Mouse (Mus musculus): Measurements from ENCODE around the gene Cfap100. TPM values are rescaled to one million over a fixed set of nuclear protein-coding genes. Genes with fewer than 3 reads are reported as not detected.

The Cfap100 gene
- polyA plus RNA-seq, 1 experiment from 2014 or later = 1.2 TPM

DNA sequence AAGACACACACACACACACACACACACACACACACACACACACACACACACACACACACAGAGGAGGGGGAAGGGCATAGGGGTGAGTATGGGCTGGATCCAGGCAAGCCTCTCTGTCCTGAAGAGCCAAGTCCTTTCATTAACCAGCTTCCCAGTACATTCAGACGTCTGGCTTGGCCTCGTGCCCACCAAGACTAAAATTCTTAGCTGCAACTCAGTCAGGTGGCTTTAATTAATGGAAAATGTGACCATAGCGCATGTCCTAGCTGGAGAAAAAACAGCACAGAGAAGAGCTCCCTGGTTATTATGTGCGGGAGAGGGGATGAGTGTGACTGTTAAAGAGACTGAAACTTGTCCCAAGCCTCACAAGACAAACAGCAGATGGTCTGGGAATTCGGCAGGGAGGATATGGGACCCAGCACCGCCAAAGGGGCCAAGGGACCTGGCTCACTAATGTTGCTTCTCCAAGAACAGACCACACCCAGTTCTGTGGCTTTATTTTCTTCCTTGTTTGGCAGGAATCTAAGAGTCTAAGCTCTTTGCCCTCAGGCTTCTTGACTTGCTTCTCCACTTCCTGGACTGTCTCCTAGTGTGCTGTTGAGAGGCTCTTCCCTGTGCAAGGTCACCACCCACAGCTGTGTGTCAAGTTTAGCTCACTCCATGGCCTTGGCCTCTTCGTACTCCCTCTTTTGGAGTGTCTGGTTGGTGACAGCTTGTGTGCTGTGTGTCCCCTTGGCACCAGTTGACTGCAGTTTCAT is 68.4 kb downstream of the Cfap100 start:
- 60% methylated on average over 7 of the region's 7 CpGs for WGBS
- DNase-seq (ENCODE audit: low spot score) (peak; percentile 25), ATAC-seq (ENCODE audit: low FRiP score) (no peak)
- Histone ChIP-seq H3K9ac (ENCODE audit: low read depth, low read length) (no peak overlapping the region), H3K4me3 (ENCODE audit: low read depth, low read length) (no peak overlapping the region), H3K27ac (ENCODE audit: low read depth, low read length) (no peak overlapping the region), H3K9me3 (ENCODE audit: control insufficient read depth, low read length) (no peaks in the 10 kb centered on the region), H3K4me2 (replicated peaks; ENCODE audit: low read depth, low read length) (no peak overlapping the region), H3K4me1 (replicated peaks; ENCODE audit: control insufficient read depth, insufficient read depth, low read length) (no peaks in the 10 kb centered on the region), H3K36me3 (ENCODE audit: control insufficient read depth, insufficient read depth, low read length) (no peaks in the 10 kb centered on the region), H3K27me3 (ENCODE audit: control insufficient read depth, insufficient read depth, low read length) (no peaks in the 10 kb centered on the region)

DNA sequence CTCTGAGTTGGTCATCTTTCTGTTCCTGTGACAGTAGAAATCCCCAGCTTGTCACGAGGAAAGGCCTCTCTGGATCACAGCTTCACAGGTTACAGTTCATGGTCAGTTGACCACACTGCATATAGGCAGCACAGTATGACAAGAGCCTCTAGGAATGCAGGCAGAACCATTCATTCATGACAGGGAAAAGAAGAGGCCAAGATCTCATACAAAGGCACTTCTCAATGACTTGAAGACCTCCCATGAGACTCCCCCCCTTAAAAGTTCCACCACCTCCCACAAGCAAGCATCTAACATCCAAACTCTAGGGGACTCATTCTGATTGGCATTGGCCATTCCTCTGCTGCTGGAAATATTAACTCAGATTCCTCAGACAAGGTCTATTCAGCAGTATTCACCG is 69.2 kb downstream of the Cfap100 start:
- DNase-seq (ENCODE audit: low spot score) (no peak), ATAC-seq (ENCODE audit: low FRiP score) (no peak)
- Histone ChIP-seq H3K9me3 (ENCODE audit: control insufficient read depth, low read length) (no peaks in the 10 kb centered on the region), H3K27ac (ENCODE audit: low read depth, low read length) (no peak overlapping the region), H3K4me3 (ENCODE audit: low read depth, low read length) (no peak overlapping the region), H3K9ac (ENCODE audit: low read depth, low read length) (no peak overlapping the region), H3K4me1 (replicated peaks; ENCODE audit: control insufficient read depth, insufficient read depth, low read length) (no peaks in the 10 kb centered on the region), H3K27me3 (ENCODE audit: control insufficient read depth, insufficient read depth, low read length) (no peaks in the 10 kb centered on the region), H3K4me2 (replicated peaks; ENCODE audit: low read depth, low read length) (no peak overlapping the region), H3K36me3 (ENCODE audit: control insufficient read depth, insufficient read depth, low read length) (no peaks in the 10 kb centered on the region)
- WGBS = 53% methylated on average over 2 of the region's 2 CpGs

DNA sequence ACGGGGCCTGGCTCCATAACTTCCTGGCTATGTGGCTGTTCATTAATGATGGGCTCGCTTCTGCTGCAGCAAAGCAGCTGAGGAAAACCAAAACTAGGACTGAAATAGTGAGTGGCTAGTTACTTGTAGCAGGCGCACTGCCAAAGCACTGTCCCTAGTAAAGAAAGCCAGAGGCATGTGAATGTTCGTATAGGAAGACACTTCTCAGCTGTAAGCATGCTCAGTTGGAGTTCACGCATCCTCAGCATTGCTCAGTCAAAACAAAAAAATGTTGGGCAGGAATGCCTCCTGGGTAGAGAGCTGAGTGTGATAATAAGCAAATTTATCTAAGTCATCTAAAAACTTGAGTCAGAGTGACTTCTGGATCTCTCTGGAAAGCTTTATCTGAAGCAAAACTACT is 70.5 kb downstream of the Cfap100 start:
- DNase-seq (ENCODE audit: low spot score) (no peak), ATAC-seq (ENCODE audit: low FRiP score) (no peak)
- 79% methylated on average over 5 of the region's 5 CpGs for WGBS
- H3K9ac ChIP-seq (ENCODE audit: low read depth, low read length) = no peak overlapping the region
- no peak overlapping the region for H3K4me3 ChIP-seq (ENCODE audit: low read depth, low read length)
- no peak overlapping the region for H3K4me2 ChIP-seq (replicated peaks; ENCODE audit: low read depth, low read length)
- H3K27ac ChIP-seq (ENCODE audit: low read depth, low read length) = no peak overlapping the region
- H3K4me1 ChIP-seq (replicated peaks; ENCODE audit: control insufficient read depth, insufficient read depth, low read length) = no peaks in the 10 kb centered on the region
- H3K27me3 ChIP-seq (ENCODE audit: control insufficient read depth, insufficient read depth, low read length) = no peaks in the 10 kb centered on the region
- no peaks in the 10 kb centered on the region for H3K36me3 ChIP-seq (ENCODE audit: control insufficient read depth, insufficient read depth, low read length)
- H3K9me3 ChIP-seq (ENCODE audit: control insufficient read depth, low read length) = no peaks in the 10 kb centered on the region

Other genes starting within 250 kb of the Cfap100 start
- not detected in 2 replicates for gene V1ra8, start 226.0 kb downstream of the Cfap100 start, polyA plus RNA-seq (2014; fragmentation: Nextera tagmentation; extraction: Ambion mirVana)
- gene Vmn1r53, start 204.4 kb downstream of the Cfap100 start, polyA plus RNA-seq (2014; fragmentation: Nextera tagmentation; extraction: Ambion mirVana) = not detected in 2 replicates
- gene Vmn1r54, start 182.5 kb downstream of the Cfap100 start, polyA plus RNA-seq (2014; fragmentation: Nextera tagmentation; extraction: Ambion mirVana) = not detected in 2 replicates
- not detected in 2 replicates for gene BC048671, start 127.6 kb downstream of the Cfap100 start, polyA plus RNA-seq (2014; fragmentation: Nextera tagmentation; extraction: Ambion mirVana)
- gene Chst13, start 103.6 kb downstream of the Cfap100 start, polyA plus RNA-seq (2014; fragmentation: Nextera tagmentation; extraction: Ambion mirVana) = 0.27 TPM in 1 of 2 replicates, not detected in the other
- not detected in 2 replicates for gene Uroc1, start 95.5 kb downstream of the Cfap100 start, polyA plus RNA-seq (2014; fragmentation: Nextera tagmentation; extraction: Ambion mirVana)
- gene Zxdc, start 59.3 kb downstream of the Cfap100 start, polyA plus RNA-seq (2014; fragmentation: Nextera tagmentation; extraction: Ambion mirVana) = 10.4 and 11.5 TPM in 2 replicates
- gene Klf15, start 33.8 kb upstream of the Cfap100 start, polyA plus RNA-seq (2014; fragmentation: Nextera tagmentation; extraction: Ambion mirVana) = 1.9 and 3.6 TPM in 2 replicates
- gene Aldh1l1, start 57.6 kb upstream of the Cfap100 start, polyA plus RNA-seq (2014; fragmentation: Nextera tagmentation; extraction: Ambion mirVana) = 2.2 TPM in 2 replicates
- 3.2 and 3.5 TPM in 2 replicates for gene Slc41a3, start 175.9 kb upstream of the Cfap100 start, polyA plus RNA-seq (2014; fragmentation: Nextera tagmentation; extraction: Ambion mirVana)